Mouse (Mus musculus) megakaryocyte, embryonic 14.5 days (primary cell): ENCODE data around the gene Wnk2.

Source experiments
- FLI1 ChIP-seq: IDR thresholded peaks from 2 replicates; pipeline ENCODE4 v1.6.1; 2012; ENCODE audit warnings: low read length, inconsistent platforms, mixed read lengths
- GATA1 ChIP-seq: IDR thresholded peaks from 3 replicates; pipeline ENCODE4 v1.6.1; 2012; ENCODE audit warnings: mixed read lengths, low read length, inconsistent platforms, borderline replicate concordance

- no peak for TF ChIP-seq GATA1
- TF ChIP-seq FLI1: no peak
Observed at GRCm38 (mm10) chr13:49196211-49196610, 48.4 kb upstream of the Wnk2 start.
